Mouse (Mus musculus) forebrain, embryonic 14.5 days (tissue): ENCODE results near the gene Fgfr2. TPM values are rescaled to one million over a fixed set of nuclear protein-coding genes. Genes with fewer than 3 reads are reported as not detected.

Experiments
- ATAC-seq: fragments of 200-750 bp; cut with Nextera tagmentation; 2 replicates; pipeline ENCODE4 v1.8.0; 2017; ENCODE audit warnings: mild to moderate bottlenecking, moderate library complexity
- DNase-seq: peaks from one replicate; pipeline ENCODE4 v3.0.0-alpha.2; 2015; ENCODE audit warnings: low spot score
- H3K27ac ChIP-seq: fragments of 300-500 bp; sonication (generic); 2 replicates; pipeline ENCODE4 v1.5.1; 2014; ENCODE audit warnings: low read depth, mild to moderate bottlenecking, control low read depth, low read length, moderate library complexity
- H3K27me3 ChIP-seq: fragments of 300-500 bp; sonication (generic); replicated peaks from 2 replicates; pipeline ENCODE4 v1.6.1; 2014; ENCODE audit warnings: low read length, control low read depth, mixed read lengths; ENCODE audit not compliant: control insufficient read depth, insufficient read depth
- H3K36me3 ChIP-seq: fragments of 300-500 bp; sonication (generic); 2 replicates; pipeline ENCODE4 v1.6.1; 2014; ENCODE audit warnings: low read length, control low read depth; ENCODE audit not compliant: control insufficient read depth, insufficient read depth
- H3K4me1 ChIP-seq: fragments of 300-500 bp; sonication (generic); 2 replicates; pipeline ENCODE4 v1.6.1; 2014; ENCODE audit warnings: antibody characterized with exemption, low read length, control low read depth; ENCODE audit not compliant: control insufficient read depth, insufficient read depth
- H3K4me2 ChIP-seq: fragments of 300-500 bp; sonication (generic); 2 replicates; pipeline ENCODE4 v1.6.1; 2014; ENCODE audit warnings: mild to moderate bottlenecking, control low read depth, low read length
- H3K4me3 ChIP-seq: fragments of 300-500 bp; sonication (generic); 2 replicates; pipeline ENCODE4 v1.5.1; 2014; ENCODE audit warnings: low read depth, low read length, control low read depth
- H3K9ac ChIP-seq: fragments of 300-500 bp; sonication (generic); 2 replicates; pipeline ENCODE4 v1.6.1; 2014; ENCODE audit warnings: mild to moderate bottlenecking, low read length, control low read depth, moderate library complexity
- H3K9me3 ChIP-seq: fragments of 300-500 bp; sonication (generic); replicated peaks from 2 replicates; pipeline ENCODE4 v1.6.1; 2016; ENCODE audit warnings: low read length, control low read depth, mixed read lengths; ENCODE audit not compliant: control insufficient read depth
- WGBS: fragments of 180-500 bp; shearing (Covaris S2); extraction: QIAGEN DNeasy Blood & Tissue Kit; methylation state at CpG from one replicate; pipeline ENCODE4 v1.1.7; 2014; 5-methylcytosine and 5-hydroxymethylcytosine counted together
- polyA plus RNA-seq: library from polyadenylated mRNA; unstranded; fragments of >200 nt; fragmentation: Nextera tagmentation; extraction: Ambion mirVana; gene quantifications from 2 replicates; pipeline ENCODE4 v1.2.1, GENCODE M21; 2014

Gene Fgfr2
- polyA plus RNA-seq, 1 experiment from 2014 or later: 35.9 TPM

DNA sequence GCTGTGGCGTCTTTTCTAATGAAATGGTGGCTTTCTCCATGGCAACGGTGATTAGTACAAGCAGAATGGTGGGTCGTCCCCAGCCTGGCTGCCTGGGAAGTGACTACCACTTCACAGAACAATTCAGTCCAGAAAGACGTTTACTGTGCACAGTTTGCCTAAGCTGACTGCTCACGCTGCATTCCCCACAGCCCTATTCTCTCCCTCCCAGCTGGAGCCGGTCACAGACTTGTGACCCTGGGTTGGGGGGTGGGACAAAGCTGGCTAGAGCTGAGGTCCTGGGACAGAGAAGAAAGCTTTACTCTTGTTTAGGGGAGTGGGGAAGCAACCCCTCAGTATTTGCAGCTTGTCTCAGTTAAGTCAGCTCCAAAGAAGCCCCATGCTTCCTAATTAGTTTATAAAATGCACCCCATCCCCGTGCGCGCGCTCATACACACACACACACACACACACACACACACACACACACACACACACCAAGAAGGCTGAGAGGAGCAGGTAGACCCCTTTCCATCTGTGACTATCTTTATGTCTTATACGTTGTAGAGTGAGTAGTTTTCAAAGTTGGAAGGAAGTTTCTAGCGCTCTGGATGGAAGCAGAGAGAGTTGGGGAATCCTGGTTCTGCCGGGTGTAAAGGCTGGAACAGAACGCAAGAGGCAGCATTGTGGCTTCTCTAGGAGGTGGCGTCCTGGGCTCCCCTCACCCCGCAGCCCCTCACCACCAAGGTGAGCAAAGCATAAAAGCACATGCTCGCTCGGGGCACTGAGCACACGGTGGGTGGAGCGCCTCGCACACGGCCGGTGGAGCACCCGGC lies 2754.1 kb downstream of the Fgfr2 start:
- 8% methylated on average over 24 of the region's 24 CpGs for WGBS
- Histone ChIP-seq H3K27ac (peak overlapping the region; percentile 52; the same call in 1 of the 2 replicates), H3K4me3 (no peak overlapping the region), H3K27me3 (peaks cover 18% of the 10 kb centered on the region; the same call in 1 of the 2 replicates), H3K9me3 (no peaks in the 10 kb centered on the region), H3K4me1 (peaks cover 26% of the 10 kb centered on the region), H3K4me2 (peak overlapping the region; percentile 43), H3K9ac (peak overlapping the region; percentile 7; the same call in 1 of the 2 replicates), H3K36me3 (no peaks in the 10 kb centered on the region)
- peak; percentile 82 for DNase-seq
- peak; percentile 75 for ATAC-seq

DNA sequence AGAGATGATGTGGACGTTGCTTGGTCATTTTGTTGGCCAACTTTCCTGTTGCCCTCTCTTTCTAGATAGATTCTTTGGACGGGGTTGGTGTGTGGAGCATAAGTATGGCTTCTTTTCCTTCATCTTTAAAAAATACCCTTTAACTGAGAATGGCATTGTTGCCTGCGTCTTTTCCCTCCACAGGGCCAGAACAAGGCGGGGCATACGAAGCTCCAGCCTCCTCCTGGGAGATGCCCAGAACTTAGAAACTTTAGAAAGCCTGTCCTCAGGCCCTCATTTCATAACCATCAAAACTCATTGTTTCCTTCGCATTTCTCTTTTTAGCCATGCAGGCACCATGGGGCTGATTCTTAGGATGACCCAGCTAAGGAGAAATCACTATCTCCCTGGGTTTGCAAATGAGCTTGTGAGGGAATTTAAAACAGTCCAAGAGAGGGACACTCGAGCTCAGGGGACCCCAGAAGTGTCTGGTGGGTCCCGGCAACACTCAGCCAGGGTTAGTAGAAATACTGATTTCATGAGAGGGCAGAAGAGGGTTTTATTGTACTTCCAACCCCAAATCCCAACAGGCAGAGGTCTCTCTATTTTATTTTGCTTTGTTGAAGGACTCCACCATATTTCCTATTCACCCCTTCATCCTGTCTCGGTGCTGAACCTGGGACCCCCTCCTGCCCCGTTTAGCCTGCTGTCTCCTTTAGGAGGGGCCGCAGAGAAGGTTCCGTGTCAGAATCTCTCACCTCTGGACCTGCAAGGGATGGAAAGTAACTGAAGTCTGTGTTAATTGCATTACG lies 2754.9 kb downstream of the Fgfr2 start:
- Histone ChIP-seq H3K4me1 (peaks cover 26% of the 10 kb centered on the region), H3K4me3 (no peak overlapping the region), H3K36me3 (no peaks in the 10 kb centered on the region), H3K4me2 (peak overlapping the region; percentile 43), H3K9me3 (no peaks in the 10 kb centered on the region), H3K27ac (0 out of 2 replicates have a peak overlapping the region, but pooled peaks have one; percentile 18), H3K9ac (peak overlapping the region; percentile 7; the same call in 1 of the 2 replicates), H3K27me3 (peaks cover 15% of the 10 kb centered on the region; the same call in 1 of the 2 replicates)
- no peak for ATAC-seq
- 9% methylated on average over 13 of the region's 13 CpGs for WGBS
- no peak for DNase-seq

DNA sequence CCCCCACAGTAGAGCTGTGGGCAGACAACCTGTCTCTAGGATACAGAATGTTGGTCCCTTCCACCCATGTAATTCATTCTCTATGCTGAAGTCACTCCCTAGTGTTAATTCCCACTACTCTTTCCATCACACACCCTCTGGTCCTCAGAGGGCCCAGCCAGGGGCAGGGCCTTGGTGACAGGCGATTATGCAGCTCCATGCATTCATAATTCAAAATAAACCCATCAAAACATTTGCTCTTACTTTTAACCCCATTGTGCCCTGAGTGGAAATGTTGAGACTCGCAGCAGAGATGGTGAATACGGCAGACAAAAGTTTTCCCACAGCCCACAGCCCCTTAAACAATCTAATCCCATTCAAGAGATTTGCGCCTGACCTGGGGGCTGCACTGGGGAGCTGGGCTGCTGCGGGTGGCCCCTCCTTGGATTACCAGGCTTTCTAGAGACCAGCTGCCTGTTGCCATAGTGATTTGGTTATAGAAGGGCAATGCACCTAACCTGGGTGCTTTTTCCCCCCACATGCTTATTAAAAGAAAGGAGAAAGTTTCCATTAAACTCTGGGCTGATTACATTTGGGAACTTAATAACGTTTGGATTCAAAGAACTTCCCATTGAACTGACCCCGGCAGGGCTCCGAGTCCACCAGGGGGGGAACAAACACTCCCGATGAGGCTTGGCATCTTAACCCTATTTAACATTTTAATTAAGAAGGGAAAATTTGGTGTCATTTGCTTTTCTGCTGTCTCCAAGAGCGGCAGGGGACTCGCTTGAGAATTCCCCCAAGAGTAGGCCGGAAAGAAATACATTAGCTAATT lies 2755.7 kb downstream of the Fgfr2 start:
- Histone ChIP-seq H3K36me3 (no peaks in the 10 kb centered on the region), H3K4me1 (peaks cover 26% of the 10 kb centered on the region), H3K4me3 (no peak overlapping the region), H3K27ac (no peak overlapping the region), H3K27me3 (peaks cover 13% of the 10 kb centered on the region; the same call in 1 of the 2 replicates), H3K9me3 (no peaks in the 10 kb centered on the region), H3K4me2 (0 out of 2 replicates have a peak overlapping the region, but pooled peaks have one; percentile 16), H3K9ac (no peak overlapping the region)
- 2% methylated on average over 12 of the region's 12 CpGs for WGBS
- DNase-seq (peak; percentile 66), ATAC-seq (peak; percentile 73)

DNA sequence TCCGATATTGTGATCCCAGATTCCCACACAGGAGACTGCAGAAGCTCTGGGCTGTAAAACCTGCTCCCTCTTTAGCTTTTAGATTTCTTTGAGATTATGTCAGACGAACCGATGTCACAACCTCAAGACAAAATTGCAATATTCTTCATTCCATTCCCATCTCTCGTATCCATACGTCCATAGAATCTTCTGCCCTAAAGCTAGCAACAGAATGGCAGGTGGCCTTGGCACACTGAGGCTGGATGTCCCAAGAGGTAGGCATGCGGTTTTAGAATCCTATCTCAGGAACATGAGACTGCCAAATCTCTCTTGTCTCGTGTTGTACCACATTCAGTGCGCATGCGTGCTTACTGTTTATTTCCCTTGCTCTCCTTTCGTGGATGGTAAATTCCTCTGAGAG lies 2757.4 kb downstream of the Fgfr2 start:
- WGBS: 96% methylated on average over 10 of the region's 10 CpGs
- Histone ChIP-seq H3K4me3 (no peak overlapping the region), H3K27ac (no peak overlapping the region), H3K4me2 (no peak overlapping the region), H3K27me3 (peaks cover 10% of the 10 kb centered on the region; the same call in 1 of the 2 replicates), H3K36me3 (no peaks in the 10 kb centered on the region), H3K9me3 (no peaks in the 10 kb centered on the region), H3K9ac (no peak overlapping the region), H3K4me1 (peaks cover 26% of the 10 kb centered on the region)
- ATAC-seq (no peak), DNase-seq (no peak)

DNA sequence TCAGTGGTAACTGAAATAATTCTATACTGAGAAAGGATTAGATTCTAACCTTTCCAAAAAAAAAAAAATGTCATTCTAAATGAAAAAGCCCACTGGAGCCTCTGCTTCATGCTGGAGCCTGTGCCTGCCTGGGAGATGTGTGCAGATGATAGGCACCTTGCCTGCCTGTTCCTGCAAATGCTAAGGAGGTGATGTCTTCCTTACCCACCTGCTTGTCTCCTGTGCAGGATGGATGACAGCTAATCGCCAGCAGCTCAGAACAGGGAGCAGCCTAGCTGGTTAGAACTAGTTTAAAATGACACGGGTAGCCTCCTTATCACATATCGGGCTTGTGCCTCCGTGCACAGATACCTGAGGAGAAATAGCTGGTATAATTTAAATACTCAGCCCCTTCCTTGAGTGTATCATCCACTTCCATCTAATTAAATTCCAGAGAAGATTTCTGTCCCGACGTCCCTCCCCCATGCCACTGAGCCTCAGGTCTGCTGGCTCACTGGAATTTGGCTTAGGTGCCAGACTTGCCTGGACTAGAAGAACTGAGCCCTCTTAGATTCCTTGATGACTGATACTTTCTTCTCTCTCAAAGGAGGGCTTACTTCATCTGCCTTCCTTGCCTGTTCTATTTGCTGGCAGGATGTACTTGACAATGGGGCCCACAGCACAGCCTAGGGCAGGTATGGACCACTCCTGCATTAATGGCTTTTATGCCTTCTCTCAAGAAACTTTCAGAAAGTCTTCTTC lies 2782.6 kb downstream of the Fgfr2 start:
- 69% methylated on average over 6 of the region's 6 CpGs for WGBS
- no peaks in the 10 kb centered on the region for H3K36me3 ChIP-seq
- no peaks in the 10 kb centered on the region for H3K9me3 ChIP-seq
- DNase-seq: no peak
- H3K4me2 ChIP-seq: no peak overlapping the region
- no peaks in the 10 kb centered on the region for H3K4me1 ChIP-seq
- H3K27ac ChIP-seq: no peak overlapping the region
- no peaks in the 10 kb centered on the region for H3K27me3 ChIP-seq
- ATAC-seq: no peak
- H3K4me3 ChIP-seq: no peak overlapping the region
- no peak overlapping the region for H3K9ac ChIP-seq

DNA sequence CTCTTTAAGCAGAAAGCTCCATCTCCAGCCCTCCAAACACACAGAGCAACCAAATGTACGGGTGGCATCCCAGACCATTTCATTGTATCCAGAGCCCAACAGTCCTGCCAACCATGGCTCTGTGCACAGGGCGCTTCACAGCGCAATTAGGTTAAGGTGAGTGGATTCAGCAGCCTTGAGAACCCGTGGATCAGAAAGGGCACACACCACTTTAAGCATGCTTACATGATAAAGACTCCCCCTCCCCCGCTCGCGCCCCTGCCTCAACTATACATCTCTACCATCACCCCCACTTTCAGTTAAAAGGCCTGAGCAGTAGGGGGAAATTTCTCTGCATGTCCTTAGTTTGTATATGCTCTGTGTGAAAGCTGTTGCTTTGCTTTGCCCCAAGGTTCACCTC lies 2785.5 kb downstream of the Fgfr2 start:
- H3K36me3 ChIP-seq: no peaks in the 10 kb centered on the region
- H3K4me2 ChIP-seq: no peak overlapping the region
- no peak overlapping the region for H3K4me3 ChIP-seq
- no peaks in the 10 kb centered on the region for H3K9me3 ChIP-seq
- DNase-seq (no peak), ATAC-seq (no peak)
- no peaks in the 10 kb centered on the region for H3K27me3 ChIP-seq
- WGBS: 91% methylated on average over 7 of the region's 7 CpGs
- no peaks in the 10 kb centered on the region for H3K4me1 ChIP-seq
- H3K27ac ChIP-seq: no peak overlapping the region
- H3K9ac ChIP-seq: no peak overlapping the region

DNA sequence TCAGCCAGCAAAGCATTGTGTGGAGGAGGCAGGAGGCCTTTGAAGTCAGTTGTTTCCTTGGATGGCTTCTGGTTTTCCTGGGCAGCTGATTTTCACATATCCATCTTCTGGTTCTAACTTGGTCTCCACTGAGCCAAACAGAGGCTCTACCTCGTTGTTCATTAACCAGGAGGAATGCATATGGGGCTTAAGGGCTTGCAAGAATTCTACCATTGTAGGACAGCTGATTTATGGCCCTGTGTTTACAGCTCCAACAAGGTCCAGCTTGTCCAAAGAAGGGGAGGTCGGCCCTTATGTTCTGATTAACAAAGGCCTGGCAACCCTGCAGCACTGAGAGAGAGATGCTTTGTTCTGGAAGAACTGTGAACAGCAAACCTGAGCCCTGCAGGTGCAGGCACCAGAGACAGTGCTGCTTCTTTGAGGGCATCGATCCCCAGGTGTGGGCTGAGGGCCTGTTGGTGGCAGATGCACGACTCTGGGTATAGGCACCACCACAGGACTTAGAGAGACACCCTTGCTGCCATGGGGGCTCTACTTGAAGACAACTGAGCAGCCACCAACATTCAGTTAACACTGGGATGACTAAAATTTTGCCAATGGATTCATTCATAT lies 2787.6 kb downstream of the Fgfr2 start:
- no peaks in the 10 kb centered on the region for H3K36me3 ChIP-seq
- no peak for DNase-seq
- H3K4me1 ChIP-seq: no peaks in the 10 kb centered on the region
- H3K9ac ChIP-seq: no peak overlapping the region
- 44% methylated on average over 4 of the region's 4 CpGs for WGBS
- H3K4me3 ChIP-seq: no peak overlapping the region
- no peak overlapping the region for H3K4me2 ChIP-seq
- H3K27me3 ChIP-seq: no peaks in the 10 kb centered on the region
- no peaks in the 10 kb centered on the region for H3K9me3 ChIP-seq
- no peak overlapping the region for H3K27ac ChIP-seq
- ATAC-seq: no peak
